Mouse (Mus musculus) lung, embryonic 16.5 days (tissue): ENCODE data around the gene Usp7. TPM values are rescaled to one million over a fixed set of nuclear protein-coding genes. Genes with fewer than 3 reads are reported as not detected.

ENCODE experiments used
- ATAC-seq: fragments of 200-750 bp; cut with Nextera tagmentation; 2 replicates; pipeline ENCODE4 v1.8.0; 2017; ENCODE audit warnings: low read depth, mild to moderate bottlenecking, moderate library complexity
- H3K27ac ChIP-seq: fragments of 300-500 bp; sonication (generic); 2 replicates; pipeline ENCODE4 v1.5.1; 2014; ENCODE audit warnings: mild to moderate bottlenecking, control low read depth, low read length
- H3K27me3 ChIP-seq: fragments of 300-500 bp; sonication (generic); 2 replicates; pipeline ENCODE4 v1.6.1; 2014; ENCODE audit warnings: low read depth, low read length, mixed read lengths; ENCODE audit not compliant: control insufficient read depth, insufficient read depth
- H3K36me3 ChIP-seq: fragments of 300-500 bp; sonication (generic); 2 replicates; pipeline ENCODE4 v1.6.1; 2014; ENCODE audit warnings: low read length; ENCODE audit not compliant: control insufficient read depth, insufficient read depth
- H3K4me1 ChIP-seq: fragments of 300-500 bp; sonication (generic); replicated peaks from 2 replicates; pipeline ENCODE4 v1.6.1; 2014; ENCODE audit warnings: low read length, mixed read lengths; ENCODE audit not compliant: control insufficient read depth, insufficient read depth
- H3K4me2 ChIP-seq: fragments of 300-500 bp; sonication (generic); 2 replicates; pipeline ENCODE4 v1.6.1; 2014; ENCODE audit warnings: low read depth, low read length, control low read depth
- H3K4me3 ChIP-seq: fragments of 300-500 bp; sonication (generic); 2 replicates; pipeline ENCODE4 v1.5.1; 2014; ENCODE audit warnings: mild to moderate bottlenecking, low read length, control low read depth
- H3K9ac ChIP-seq: fragments of 300-500 bp; sonication (generic); 2 replicates; pipeline ENCODE4 v1.6.1; 2014; ENCODE audit warnings: low read length, control low read depth
- H3K9me3 ChIP-seq: fragments of 300-500 bp; sonication (generic); 2 replicates; pipeline ENCODE4 v1.6.1; 2016; ENCODE audit warnings: low read length; ENCODE audit not compliant: control insufficient read depth
- WGBS: fragments of 180-500 bp; shearing (Covaris S2); extraction: QIAGEN DNeasy Blood & Tissue Kit; methylation state at CpG from one replicate; pipeline ENCODE4 v1.1.7; 2014; 5-methylcytosine and 5-hydroxymethylcytosine counted together
- polyA plus RNA-seq: library from polyadenylated mRNA; unstranded; fragments of >200 nt; fragmentation: Nextera tagmentation; extraction: Ambion mirVana; gene quantifications from 2 replicates; pipeline ENCODE4 v1.2.1, GENCODE M21; 2015

Gene Usp7
- polyA plus RNA-seq, 1 experiment from 2014 or later, result 23.1 TPM

DNA sequence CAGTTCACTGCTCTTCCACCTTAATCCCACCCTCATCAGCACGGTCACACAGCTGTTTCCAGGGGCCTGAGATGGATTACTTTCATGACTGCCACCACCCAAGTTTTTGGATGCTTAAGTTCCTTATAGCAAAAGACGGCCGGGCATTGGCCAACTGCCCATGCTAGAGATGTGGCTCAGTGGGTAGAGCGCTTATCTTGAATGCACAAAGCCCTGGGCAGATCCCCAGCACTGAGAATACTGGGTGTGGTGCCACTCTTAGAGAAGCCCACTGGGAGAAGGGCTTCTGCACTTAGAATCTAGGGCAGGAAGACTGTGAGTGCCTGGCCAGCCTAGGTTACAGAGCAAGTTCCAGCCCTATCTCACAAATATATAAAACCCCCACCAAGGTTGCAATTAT is 113.4 kb downstream of the Usp7 start:
- no peak for ATAC-seq
- no peaks in the 10 kb centered on the region for H3K9me3 ChIP-seq
- H3K27ac ChIP-seq, result no peak overlapping the region
- H3K4me1 ChIP-seq, result no peaks in the 10 kb centered on the region
- H3K27me3 ChIP-seq, result no peaks in the 10 kb centered on the region
- H3K4me2 ChIP-seq, result no peak overlapping the region
- 72% methylated on average over 4 of the region's 4 CpGs for WGBS
- H3K9ac ChIP-seq, result no peak overlapping the region
- H3K36me3 ChIP-seq, result no peaks in the 10 kb centered on the region
- no peak overlapping the region for H3K4me3 ChIP-seq

GRCm38 (mm10) chr16:8678035-8678434 is 114.1 kb downstream of the Usp7 start:
- no peaks in the 10 kb centered on the region for H3K4me1 ChIP-seq
- ATAC-seq, result no peak
- WGBS, result 44% methylated on average over 5 of the region's 5 CpGs
- H3K9ac ChIP-seq, result no peak overlapping the region
- H3K27me3 ChIP-seq, result peaks cover 6% of the 10 kb centered on the region; the same call in 1 of the 2 replicates
- H3K9me3 ChIP-seq, result no peaks in the 10 kb centered on the region
- no peak overlapping the region for H3K27ac ChIP-seq
- no peaks in the 10 kb centered on the region for H3K36me3 ChIP-seq
- H3K4me3 ChIP-seq, result no peak overlapping the region
- no peak overlapping the region for H3K4me2 ChIP-seq

GRCm38 (mm10) chr16:8676800-8677199 is 115.3 kb downstream of the Usp7 start:
- no peaks in the 10 kb centered on the region for H3K36me3 ChIP-seq
- no peaks in the 10 kb centered on the region for H3K4me1 ChIP-seq
- WGBS, result 51% methylated on average over 4 of the region's 4 CpGs
- H3K27ac ChIP-seq, result no peak overlapping the region
- no peak for ATAC-seq
- no peak overlapping the region for H3K4me3 ChIP-seq
- H3K27me3 ChIP-seq, result peaks cover 6% of the 10 kb centered on the region; the same call in 1 of the 2 replicates
- no peaks in the 10 kb centered on the region for H3K9me3 ChIP-seq
- H3K4me2 ChIP-seq, result no peak overlapping the region
- no peak overlapping the region for H3K9ac ChIP-seq

DNA sequence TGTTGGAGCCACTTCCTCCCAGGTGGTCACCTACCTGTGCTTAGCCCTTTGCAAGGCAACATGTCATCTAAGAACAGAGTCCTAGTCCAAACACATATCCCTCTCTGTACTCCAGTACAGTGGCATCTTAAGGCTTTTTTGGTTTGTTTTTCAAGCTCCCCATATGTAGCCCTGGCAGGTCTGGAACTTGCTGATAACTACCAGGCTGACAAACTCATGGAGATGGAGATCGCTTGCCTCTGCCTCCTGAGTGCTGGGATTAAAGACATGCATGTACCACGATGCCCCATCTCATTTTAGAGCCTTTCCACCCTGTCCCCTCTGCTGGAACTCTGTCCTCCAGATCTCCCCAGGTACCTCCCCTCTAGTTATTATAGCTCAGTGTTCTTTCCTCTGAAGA is 115.9 kb downstream of the Usp7 start:
- H3K9me3 ChIP-seq, result no peaks in the 10 kb centered on the region
- H3K4me2 ChIP-seq, result no peak overlapping the region
- H3K4me1 ChIP-seq, result no peaks in the 10 kb centered on the region
- H3K27me3 ChIP-seq, result peaks cover 6% of the 10 kb centered on the region; the same call in 1 of the 2 replicates
- H3K36me3 ChIP-seq, result no peaks in the 10 kb centered on the region
- H3K27ac ChIP-seq, result no peak overlapping the region
- no peak for ATAC-seq
- no peak overlapping the region for H3K4me3 ChIP-seq
- H3K9ac ChIP-seq, result no peak overlapping the region
- WGBS, result 81% methylated on average over 2 of the region's 2 CpGs

DNA sequence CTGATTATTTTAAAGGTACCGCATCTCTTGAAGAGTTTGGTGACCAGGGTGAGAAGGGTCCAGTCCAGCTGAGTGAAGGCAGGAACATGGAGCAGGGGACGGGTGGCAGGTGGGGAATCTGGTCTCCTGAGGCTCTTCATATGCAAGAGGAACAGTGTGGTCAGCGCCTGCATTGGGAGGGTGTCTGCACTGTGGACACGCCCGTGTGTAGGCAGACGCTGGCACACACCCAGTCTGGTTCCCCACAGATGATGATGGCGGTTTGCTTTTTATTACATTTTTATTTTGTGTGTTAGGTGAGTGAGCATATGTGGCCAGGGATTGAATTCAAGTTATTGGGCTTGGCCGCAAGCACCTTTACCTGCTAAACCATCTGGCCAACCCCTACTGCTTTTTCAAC is 116.5 kb downstream of the Usp7 start:
- H3K4me2 ChIP-seq, result no peak overlapping the region
- 84% methylated on average over 8 of the region's 8 CpGs for WGBS
- peaks cover 6% of the 10 kb centered on the region; the same call in 1 of the 2 replicates for H3K27me3 ChIP-seq
- no peaks in the 10 kb centered on the region for H3K9me3 ChIP-seq
- H3K4me3 ChIP-seq, result no peak overlapping the region
- H3K36me3 ChIP-seq, result no peaks in the 10 kb centered on the region
- H3K4me1 ChIP-seq, result peaks cover 4% of the 10 kb centered on the region
- ATAC-seq, result no peak
- H3K27ac ChIP-seq, result no peak overlapping the region
- no peak overlapping the region for H3K9ac ChIP-seq

DNA sequence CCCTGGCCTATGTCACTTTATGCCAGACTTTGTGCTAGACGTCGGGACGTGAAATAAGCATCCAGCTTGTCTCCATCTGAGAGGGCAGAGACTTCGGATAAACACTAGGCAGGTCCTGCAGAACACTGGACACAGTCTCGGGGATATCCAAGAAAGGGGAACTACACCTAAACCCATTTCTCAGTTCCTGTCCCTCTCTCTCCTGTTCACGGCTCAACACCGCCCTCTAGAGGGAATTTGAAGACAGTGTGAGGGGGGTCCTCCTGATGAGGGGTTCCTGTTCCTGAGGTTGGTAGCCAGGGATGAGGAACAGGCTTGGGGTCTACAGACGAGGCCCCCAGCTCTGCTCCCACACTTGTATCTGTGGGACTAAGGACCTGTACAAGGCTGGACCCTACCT is 117.9 kb downstream of the Usp7 start:
- no peak overlapping the region for H3K27ac ChIP-seq
- H3K4me2 ChIP-seq, result no peak overlapping the region
- no peak overlapping the region for H3K4me3 ChIP-seq
- H3K36me3 ChIP-seq, result no peaks in the 10 kb centered on the region
- H3K9ac ChIP-seq, result no peak overlapping the region
- peaks cover 6% of the 10 kb centered on the region; the same call in 1 of the 2 replicates for H3K27me3 ChIP-seq
- 2% methylated on average over 8 of the region's 8 CpGs for WGBS
- no peak for ATAC-seq
- no peaks in the 10 kb centered on the region for H3K9me3 ChIP-seq
- H3K4me1 ChIP-seq, result peaks cover 17% of the 10 kb centered on the region

DNA sequence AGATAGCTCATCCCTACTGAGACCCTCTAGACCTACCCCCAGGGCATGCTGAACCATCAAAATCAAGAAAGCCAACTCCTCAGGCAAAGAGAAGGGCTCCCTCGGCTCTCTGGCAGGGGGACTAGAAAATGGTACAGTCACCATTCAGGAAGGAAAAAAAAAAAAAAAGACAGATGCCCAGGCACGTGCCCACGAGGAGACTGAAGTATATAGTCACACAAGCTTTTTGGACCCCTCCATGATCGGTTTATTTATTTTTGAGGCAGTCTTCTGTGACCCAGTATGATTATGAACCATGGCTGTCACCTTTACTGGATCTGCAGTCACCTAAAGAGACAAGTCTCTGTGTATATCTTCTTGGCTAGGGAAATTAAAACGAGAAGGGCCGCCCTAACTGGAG is 118.8 kb downstream of the Usp7 start:
- Histone ChIP-seq H3K4me2 (no peak overlapping the region), H3K4me3 (no peak overlapping the region), H3K27me3 (peaks cover 6% of the 10 kb centered on the region; the same call in 1 of the 2 replicates), H3K36me3 (no peaks in the 10 kb centered on the region), H3K9me3 (no peaks in the 10 kb centered on the region), H3K9ac (no peak overlapping the region), H3K4me1 (peaks cover 17% of the 10 kb centered on the region), H3K27ac (no peak overlapping the region)
- no peak for ATAC-seq
- 59% methylated on average over 6 of the region's 6 CpGs for WGBS

GRCm38 (mm10) chr16:8672811-8673210 is 119.3 kb downstream of the Usp7 start:
- peaks cover 20% of the 10 kb centered on the region for H3K4me1 ChIP-seq
- no peak overlapping the region for H3K4me2 ChIP-seq
- H3K9me3 ChIP-seq, result no peaks in the 10 kb centered on the region
- no peak overlapping the region for H3K4me3 ChIP-seq
- no peak overlapping the region for H3K9ac ChIP-seq
- no peak overlapping the region for H3K27ac ChIP-seq
- ATAC-seq, result no peak
- H3K27me3 ChIP-seq, result peaks cover 6% of the 10 kb centered on the region; the same call in 1 of the 2 replicates
- no peaks in the 10 kb centered on the region for H3K36me3 ChIP-seq

- ATAC-seq, result no peak
- Histone ChIP-seq H3K9ac (peak overlapping the region; percentile 52; the same call in 1 of the 2 replicates), H3K27me3 (peaks cover 6% of the 10 kb centered on the region; the same call in 1 of the 2 replicates), H3K4me1 (peaks cover 25% of the 10 kb centered on the region), H3K27ac (no peak overlapping the region), H3K4me2 (peak overlapping the region; percentile 70), H3K4me3 (peak overlapping the region; percentile 72), H3K36me3 (no peaks in the 10 kb centered on the region), H3K9me3 (no peaks in the 10 kb centered on the region)
- WGBS, result 1% methylated on average over 18 of the region's 18 CpGs
Observed at GRCm38 (mm10) chr16:8672350-8672687, 119.8 kb downstream of the Usp7 start.
